Mouse (Mus musculus) hindbrain, embryonic 14.5 days (tissue): ENCODE results near the gene Nrl. TPM values are rescaled to one million over a fixed set of nuclear protein-coding genes. Genes with fewer than 3 reads are reported as not detected.

Experiments used
- ATAC-seq: fragments of 200-750 bp; cut with Nextera tagmentation; 2 replicates; pipeline ENCODE4 v1.8.0; 2017; ENCODE audit warnings: moderate number of reproducible peaks, mild to moderate bottlenecking, moderate TSS enrichment, moderate library complexity; ENCODE audit not compliant: low FRiP score
- DNase-seq: peaks from one replicate; pipeline ENCODE4 v3.0.0-alpha.2; 2015; ENCODE audit warnings: low spot score
- H3K27ac ChIP-seq: fragments of 300-500 bp; sonication (generic); 2 replicates; pipeline ENCODE4 v1.5.1; 2014; ENCODE audit warnings: mild to moderate bottlenecking, moderate library complexity
- H3K27me3 ChIP-seq: fragments of 300-500 bp; sonication (generic); 2 replicates; pipeline ENCODE4 v1.6.1; 2014; ENCODE audit warnings: mild to moderate bottlenecking, low read length, mixed read lengths; ENCODE audit not compliant: control insufficient read depth, insufficient read depth
- H3K36me3 ChIP-seq: fragments of 300-500 bp; sonication (generic); replicated peaks from 2 replicates; pipeline ENCODE4 v1.6.1; 2014; ENCODE audit not compliant: control insufficient read depth, insufficient read depth
- H3K4me1 ChIP-seq: fragments of 300-500 bp; sonication (generic); replicated peaks from 2 replicates; pipeline ENCODE4 v1.6.1; 2014; ENCODE audit warnings: antibody characterized with exemption, low read length, mixed read lengths; ENCODE audit not compliant: control insufficient read depth, insufficient read depth
- H3K4me2 ChIP-seq: fragments of 300-500 bp; sonication (generic); replicated peaks from 2 replicates; pipeline ENCODE4 v1.6.1; 2014; ENCODE audit warnings: mild to moderate bottlenecking, moderate library complexity
- H3K4me3 ChIP-seq: fragments of 300-500 bp; sonication (generic); replicated peaks from 2 replicates; pipeline ENCODE4 v1.5.1; 2014; ENCODE audit warnings: mild to moderate bottlenecking, low read length
- H3K9ac ChIP-seq: fragments of 300-500 bp; sonication (generic); 2 replicates; pipeline ENCODE4 v1.6.1; 2014
- H3K9me3 ChIP-seq: fragments of 300-500 bp; sonication (generic); 2 replicates; pipeline ENCODE4 v1.6.1; 2016; ENCODE audit warnings: low read length; ENCODE audit not compliant: control insufficient read depth
- WGBS: fragments of 180-500 bp; shearing (Covaris S2); extraction: QIAGEN DNeasy Blood & Tissue Kit; methylation state at CpG from one replicate; pipeline ENCODE4 v1.1.7; 2014; 5-methylcytosine and 5-hydroxymethylcytosine counted together
- polyA plus RNA-seq: library from polyadenylated mRNA; unstranded; fragments of >200 nt; fragmentation: Nextera tagmentation; extraction: Ambion mirVana; gene quantifications from 2 replicates; pipeline ENCODE4 v1.2.1, GENCODE M21; 2014

Gene Nrl
- polyA plus RNA-seq, 1 experiment from 2014 or later, result 0.17 TPM

DNA sequence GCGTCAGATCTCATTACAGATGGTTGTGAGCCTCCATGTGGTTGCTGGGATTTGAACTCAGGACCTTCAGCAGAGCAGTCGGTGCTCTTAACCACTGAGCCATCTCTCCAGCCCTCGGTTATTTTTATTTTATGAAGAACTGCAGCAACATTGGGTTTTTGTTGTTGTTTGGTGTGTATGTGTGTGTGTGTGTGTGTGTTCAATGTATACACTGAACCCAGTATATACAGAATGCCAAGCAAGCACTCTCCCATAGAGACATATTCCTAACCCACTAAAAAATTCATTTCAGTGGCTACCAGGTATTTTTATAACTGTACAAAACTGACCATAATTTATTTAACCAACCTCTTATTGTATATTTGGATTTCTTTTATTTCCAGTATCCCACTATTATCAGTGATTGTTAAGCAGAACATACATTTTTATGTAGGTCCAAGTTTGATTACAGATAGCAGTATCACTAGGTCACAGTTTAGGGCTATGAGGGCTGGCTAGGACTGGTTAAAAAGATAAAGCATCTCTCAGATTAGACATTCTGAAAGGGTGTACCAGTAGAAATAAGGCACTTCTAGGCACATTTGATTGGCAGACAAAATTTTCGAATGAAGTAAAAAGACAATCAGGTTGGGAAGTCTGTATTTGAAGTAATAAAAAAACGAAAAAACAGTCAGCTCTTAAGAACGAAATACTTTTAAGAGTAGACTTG, 34.1 kb upstream of the Nrl start:
- Histone ChIP-seq H3K9ac (peak overlapping the region; percentile 76), H3K4me1 (peaks cover 15% of the 10 kb centered on the region), H3K36me3 (peaks cover 15% of the 10 kb centered on the region; the same call in 1 of the 2 replicates), H3K27me3 (no peaks in the 10 kb centered on the region), H3K4me2 (peak overlapping the region; percentile 84), H3K4me3 (peak overlapping the region; percentile 50), H3K27ac (peak overlapping the region; percentile 98; the same call in 1 of the 2 replicates), H3K9me3 (no peaks in the 10 kb centered on the region)
- ATAC-seq (no peak), DNase-seq (no peak)
- WGBS, result 59% methylated on average over 6 of the region's 6 CpGs

DNA sequence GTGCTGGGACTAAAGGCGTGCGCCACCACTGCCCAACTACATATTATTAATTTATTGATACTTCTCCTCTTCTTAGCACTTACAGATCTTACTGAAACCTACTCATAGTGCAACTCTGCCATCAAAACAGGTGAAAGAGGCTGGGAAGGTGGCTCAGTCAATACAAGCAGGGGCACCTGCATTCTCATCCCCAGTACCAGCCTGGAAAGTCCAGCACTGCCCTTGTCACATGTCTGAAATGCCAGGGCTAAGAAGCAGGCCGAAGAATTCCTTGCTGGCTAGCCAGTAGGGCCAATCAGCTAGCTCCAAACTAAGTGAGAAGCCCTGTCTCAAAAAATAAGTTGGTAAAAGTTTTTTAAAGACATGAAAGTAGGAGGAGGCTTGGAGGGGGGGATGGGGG, 32.8 kb upstream of the Nrl start:
- ATAC-seq, result no peak
- Histone ChIP-seq H3K9me3 (no peaks in the 10 kb centered on the region), H3K4me3 (no peak overlapping the region), H3K27ac (no peak overlapping the region), H3K4me1 (peaks cover 15% of the 10 kb centered on the region), H3K27me3 (no peaks in the 10 kb centered on the region), H3K4me2 (no peak overlapping the region), H3K9ac (no peak overlapping the region), H3K36me3 (0 out of 2 replicates have a peak, but pooled peaks cover 3% of the 10 kb centered on the region)
- no peak for DNase-seq
- WGBS, result 91% methylated on average over 3 of the region's 3 CpGs

DNA sequence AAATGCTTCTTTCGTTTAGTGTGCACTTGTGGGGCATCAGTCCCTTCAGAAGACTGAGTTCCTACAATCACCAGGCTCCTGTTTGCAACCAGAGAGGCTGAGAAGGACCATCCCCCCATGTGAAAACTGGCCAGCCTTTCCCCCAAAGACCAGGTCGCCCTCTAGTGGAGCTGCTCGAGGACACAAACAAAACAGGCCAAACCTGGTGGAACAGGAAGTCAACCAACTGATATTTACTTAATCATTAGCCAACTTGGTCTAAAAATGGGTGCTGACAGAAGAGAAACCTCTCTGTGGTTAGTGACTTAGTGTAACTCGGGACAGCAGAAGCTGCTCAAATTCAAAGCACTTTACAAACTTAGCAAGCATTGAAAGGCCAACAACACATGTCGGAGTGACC, 32.2 kb upstream of the Nrl start:
- DNase-seq, result peak; percentile 67
- peaks cover 15% of the 10 kb centered on the region for H3K4me1 ChIP-seq
- H3K27me3 ChIP-seq, result no peaks in the 10 kb centered on the region
- H3K27ac ChIP-seq, result no peak overlapping the region
- ATAC-seq, result no peak
- no peak overlapping the region for H3K9ac ChIP-seq
- no peak overlapping the region for H3K4me2 ChIP-seq
- H3K4me3 ChIP-seq, result no peak overlapping the region
- no peaks in the 10 kb centered on the region for H3K36me3 ChIP-seq
- no peaks in the 10 kb centered on the region for H3K9me3 ChIP-seq
- 32% methylated on average over 5 of the region's 5 CpGs for whole genome bisulfite sequencing

DNA sequence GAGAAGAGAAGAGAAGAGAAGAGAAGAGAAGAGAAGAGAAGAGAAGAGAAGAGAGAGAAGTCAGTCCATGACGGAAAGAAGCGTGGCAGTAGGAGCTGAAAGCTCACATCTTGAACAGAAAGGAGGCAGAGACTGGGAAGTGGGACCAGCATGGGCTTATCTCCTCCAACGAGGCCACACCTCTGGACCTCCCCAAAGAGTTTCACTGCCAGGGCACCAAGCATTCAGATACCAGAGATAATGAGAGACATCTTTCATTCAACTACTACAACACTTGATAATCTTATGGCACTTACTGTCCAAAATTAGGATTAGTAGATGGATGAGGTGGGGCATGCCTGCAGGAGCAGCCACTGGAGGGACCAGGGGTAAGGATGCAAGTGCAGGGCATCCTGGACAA, 31.0 kb upstream of the Nrl start:
- no peak overlapping the region for H3K4me3 ChIP-seq
- no peak overlapping the region for H3K27ac ChIP-seq
- WGBS, result 87% methylated on average over 3 of the region's 3 CpGs
- no peak for DNase-seq
- ATAC-seq, result no peak
- no peaks in the 10 kb centered on the region for H3K27me3 ChIP-seq
- H3K4me1 ChIP-seq, result peaks cover 6% of the 10 kb centered on the region; the same call in 1 of the 2 replicates
- no peak overlapping the region for H3K9ac ChIP-seq
- H3K9me3 ChIP-seq, result no peaks in the 10 kb centered on the region
- no peaks in the 10 kb centered on the region for H3K36me3 ChIP-seq
- no peak overlapping the region for H3K4me2 ChIP-seq

DNA sequence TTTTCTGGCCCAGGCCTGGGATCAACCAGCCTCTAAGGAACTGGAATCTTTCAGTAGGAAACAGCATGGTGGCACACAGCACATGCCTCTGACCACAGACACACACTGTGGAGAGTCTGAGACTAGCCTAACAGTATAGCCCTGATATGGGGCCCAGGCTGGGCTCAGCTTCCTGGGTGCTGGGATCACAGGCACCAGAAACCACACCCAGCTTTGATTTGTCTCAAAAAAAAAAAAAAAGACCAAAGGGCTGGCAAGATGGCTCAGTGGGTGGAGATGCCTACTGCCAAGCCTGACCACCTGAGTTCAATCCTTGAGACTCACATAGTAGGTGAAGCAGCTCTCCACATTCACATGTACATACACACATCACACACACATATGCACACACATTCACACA, 29.9 kb upstream of the Nrl start:
- DNase-seq (no peak), ATAC-seq (no peak)
- Histone ChIP-seq H3K4me3 (no peak overlapping the region), H3K27me3 (no peaks in the 10 kb centered on the region), H3K9ac (no peak overlapping the region), H3K4me1 (peaks cover 6% of the 10 kb centered on the region; the same call in 1 of the 2 replicates), H3K36me3 (no peaks in the 10 kb centered on the region; the same call in 1 of the 2 replicates), H3K27ac (no peak overlapping the region), H3K4me2 (no peak overlapping the region), H3K9me3 (no peaks in the 10 kb centered on the region)

DNA sequence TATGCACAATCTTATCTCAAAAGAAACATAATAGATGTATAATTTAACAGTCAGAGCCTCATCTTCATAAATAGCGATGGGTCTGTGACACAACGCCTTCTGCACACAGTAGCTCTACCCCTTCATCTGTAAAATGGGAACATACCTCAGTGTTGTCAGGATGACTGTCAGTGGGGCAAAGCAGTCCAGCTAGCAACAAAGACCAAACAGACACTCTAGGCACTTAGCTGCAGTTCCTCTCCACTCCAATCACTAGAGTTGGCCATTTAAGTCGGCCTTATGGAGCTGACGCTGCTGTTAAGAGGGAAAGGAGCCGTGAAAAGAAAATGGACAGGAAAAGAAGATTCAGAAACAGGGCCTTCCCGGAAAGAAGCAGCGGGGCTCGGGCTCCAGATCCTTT, 27.0 kb upstream of the Nrl start:
- DNase-seq (no peak), ATAC-seq (no peak)
- H3K9me3 ChIP-seq, result no peaks in the 10 kb centered on the region
- H3K4me3 ChIP-seq, result no peak overlapping the region
- no peak overlapping the region for H3K9ac ChIP-seq
- no peaks in the 10 kb centered on the region for H3K4me1 ChIP-seq
- no peaks in the 10 kb centered on the region for H3K27me3 ChIP-seq
- no peak overlapping the region for H3K27ac ChIP-seq
- WGBS, result 93% methylated on average over 8 of the region's 8 CpGs
- no peak overlapping the region for H3K4me2 ChIP-seq
- H3K36me3 ChIP-seq, result peaks cover 24% of the 10 kb centered on the region

DNA sequence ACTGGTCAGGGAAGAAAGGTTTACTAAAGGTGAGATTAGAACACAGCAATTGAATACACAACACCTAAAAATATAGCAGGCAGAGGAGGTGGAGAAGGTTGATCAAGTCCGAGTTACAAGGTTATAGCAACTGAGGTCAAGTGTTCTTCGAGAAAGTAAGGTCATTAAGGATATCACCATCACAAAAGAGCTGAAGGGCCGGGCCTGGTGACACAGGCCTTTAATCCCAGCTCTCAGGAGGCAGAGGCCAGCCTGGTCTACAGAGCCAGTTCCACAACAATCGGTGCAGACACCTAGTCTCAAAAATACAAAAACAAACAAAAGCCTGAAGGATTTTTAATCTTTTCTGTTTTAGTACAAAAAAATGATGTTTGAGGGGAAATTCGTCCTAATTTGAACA, 26.6 kb upstream of the Nrl start:
- no peaks in the 10 kb centered on the region for H3K27me3 ChIP-seq
- H3K9me3 ChIP-seq, result no peaks in the 10 kb centered on the region
- H3K36me3 ChIP-seq, result peaks cover 24% of the 10 kb centered on the region
- ATAC-seq (no peak), DNase-seq (no peak)
- H3K4me3 ChIP-seq, result no peak overlapping the region
- no peak overlapping the region for H3K9ac ChIP-seq
- H3K4me2 ChIP-seq, result no peak overlapping the region
- no peaks in the 10 kb centered on the region for H3K4me1 ChIP-seq
- WGBS, result 78% methylated on average over 5 of the region's 5 CpGs
- no peak overlapping the region for H3K27ac ChIP-seq

DNA sequence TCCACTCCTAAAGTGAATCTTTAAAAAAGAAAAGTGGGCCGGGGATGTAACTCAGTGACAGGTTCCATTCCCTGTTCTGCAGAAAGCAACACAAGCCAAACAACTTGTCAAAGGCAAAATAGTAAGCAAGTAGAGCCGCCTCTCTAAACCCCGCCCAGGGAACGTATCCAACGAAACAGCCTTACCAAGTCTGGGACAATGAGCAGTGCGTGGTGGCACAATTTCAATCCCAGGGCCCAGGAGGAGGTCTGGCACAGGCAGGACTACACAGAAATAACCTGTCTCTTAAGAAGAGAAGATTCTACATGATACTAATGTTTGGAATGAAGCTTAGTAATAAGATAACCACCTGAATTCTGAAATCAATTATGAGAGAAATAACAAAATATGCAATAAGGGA, 25.4 kb upstream of the Nrl start:
- ATAC-seq (no peak), DNase-seq (no peak)
- Histone ChIP-seq H3K9me3 (no peaks in the 10 kb centered on the region), H3K9ac (no peak overlapping the region), H3K36me3 (peaks cover 26% of the 10 kb centered on the region), H3K27me3 (no peaks in the 10 kb centered on the region), H3K27ac (no peak overlapping the region), H3K4me2 (no peak overlapping the region), H3K4me1 (no peaks in the 10 kb centered on the region), H3K4me3 (no peak overlapping the region)
- WGBS, result 89% methylated on average over 6 of the region's 6 CpGs

DNA sequence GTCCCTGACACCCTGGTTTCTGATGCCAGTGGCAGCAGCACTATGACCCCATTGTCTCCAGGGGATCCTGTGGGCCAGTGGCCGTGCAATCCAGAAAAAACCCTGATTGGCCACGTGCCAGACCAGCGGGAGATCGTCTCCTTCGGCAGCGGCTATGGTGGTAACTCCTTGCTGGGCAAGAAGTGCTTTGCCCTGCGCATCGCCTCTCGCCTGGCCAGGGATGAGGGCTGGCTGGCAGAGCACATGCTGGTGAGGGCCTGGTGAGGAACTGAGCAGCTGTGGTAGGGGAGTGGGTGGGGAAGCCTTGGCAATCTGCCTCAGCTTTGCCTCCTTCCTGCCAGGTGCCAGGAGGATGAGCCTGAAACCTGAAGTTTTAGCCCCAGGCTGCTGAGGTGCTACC, 19.6 kb upstream of the Nrl start:
- H3K9me3 ChIP-seq, result no peaks in the 10 kb centered on the region

DNA sequence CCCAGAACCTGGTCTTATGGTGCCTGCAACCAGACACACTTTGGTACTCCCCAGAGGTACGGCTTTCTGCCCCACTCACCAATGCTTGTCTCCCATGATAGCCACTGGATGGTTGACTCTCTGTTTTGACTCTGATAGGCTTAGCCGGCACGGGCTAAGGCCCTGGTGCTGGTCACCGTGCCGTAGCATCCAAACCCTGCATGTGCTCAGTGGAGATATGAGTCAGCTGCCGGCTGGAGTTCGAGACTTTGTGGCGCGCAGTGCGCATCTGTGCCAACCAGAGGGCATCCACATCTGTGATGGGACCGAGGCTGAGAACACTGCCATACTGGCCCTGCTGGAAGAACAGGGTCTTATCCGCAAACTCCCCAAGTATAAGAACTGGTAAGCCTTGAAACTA, 17.5 kb upstream of the Nrl start:
- DNase-seq (no peak), ATAC-seq (no peak)
- H3K9me3 ChIP-seq, result no peaks in the 10 kb centered on the region
- peaks cover 11% of the 10 kb centered on the region; the same call in 1 of the 2 replicates for H3K36me3 ChIP-seq
- no peak overlapping the region for H3K4me3 ChIP-seq
- WGBS, result 98% methylated on average over 12 of the region's 12 CpGs
- H3K27ac ChIP-seq, result no peak overlapping the region
- peaks cover 12% of the 10 kb centered on the region for H3K4me1 ChIP-seq
- H3K27me3 ChIP-seq, result no peaks in the 10 kb centered on the region
- H3K4me2 ChIP-seq, result no peak overlapping the region
- no peak overlapping the region for H3K9ac ChIP-seq

More for the DNA sequence above, 19.6 kb upstream of the Nrl start:
- DNase-seq, result no peak
- no peak overlapping the region for H3K27ac ChIP-seq
- H3K36me3 ChIP-seq, result peaks cover 31% of the 10 kb centered on the region
- no peak for ATAC-seq
- 70% methylated on average over 9 of the region's 9 CpGs for WGBS
- no peak overlapping the region for H3K4me3 ChIP-seq
- H3K4me2 ChIP-seq, result no peak overlapping the region
- peaks cover 12% of the 10 kb centered on the region for H3K4me1 ChIP-seq
- H3K9ac ChIP-seq, result no peak overlapping the region
- H3K27me3 ChIP-seq, result no peaks in the 10 kb centered on the region
